Mouse (Mus musculus): ENCODE measurements around the gene Copg2. TPM values are rescaled to one million over a fixed set of nuclear protein-coding genes. Genes with fewer than 3 reads are reported as not detected.

The Copg2 gene
- polyA plus RNA-seq, 1 experiment from 2014 or later, result 40.9 TPM

GRCm38 (mm10) chr6:30703977-30704602, 192.5 kb downstream of the Copg2 start:
- no peak overlapping the region for H3K27ac ChIP-seq (ENCODE audit: low read depth, low read length)
- no peak for ATAC-seq (ENCODE audit: low FRiP score)

GRCm38 (mm10) chr6:30703476-30703875, 193.1 kb downstream of the Copg2 start:
- DNase-seq (ENCODE audit: low spot score) (no peak), ATAC-seq (ENCODE audit: low FRiP score) (no peak)
- no peaks in the 10 kb centered on the region for H3K9me3 ChIP-seq (ENCODE audit: control insufficient read depth, low read length)
- no peaks in the 10 kb centered on the region for H3K27me3 ChIP-seq (ENCODE audit: control insufficient read depth, insufficient read depth, low read length)
- no peaks in the 10 kb centered on the region for H3K36me3 ChIP-seq (ENCODE audit: control insufficient read depth, insufficient read depth, low read length)
- H3K9ac ChIP-seq (ENCODE audit: low read depth, low read length), result no peak overlapping the region
- WGBS, result 75% methylated on average over 6 of the region's 6 CpGs
- H3K4me2 ChIP-seq (replicated peaks; ENCODE audit: low read depth, low read length), result no peak overlapping the region
- H3K27ac ChIP-seq (ENCODE audit: low read depth, low read length), result no peak overlapping the region
- no peak overlapping the region for H3K4me3 ChIP-seq (ENCODE audit: low read depth, low read length)
- H3K4me1 ChIP-seq (replicated peaks; ENCODE audit: control insufficient read depth, insufficient read depth, low read length), result no peaks in the 10 kb centered on the region

More at GRCm38 (mm10) chr6:30703977-30704602, 192.5 kb downstream of the Copg2 start:
- DNase-seq (ENCODE audit: low spot score), result no peak
- H3K4me2 ChIP-seq (replicated peaks; ENCODE audit: low read depth, low read length), result no peak overlapping the region
- H3K9me3 ChIP-seq (ENCODE audit: control insufficient read depth, low read length), result no peaks in the 10 kb centered on the region
- no peak overlapping the region for H3K9ac ChIP-seq (ENCODE audit: low read depth, low read length)
- no peaks in the 10 kb centered on the region for H3K4me1 ChIP-seq (replicated peaks; ENCODE audit: control insufficient read depth, insufficient read depth, low read length)
- H3K27me3 ChIP-seq (ENCODE audit: control insufficient read depth, insufficient read depth, low read length), result no peaks in the 10 kb centered on the region
- WGBS, result 82% methylated on average over 9 of the region's 9 CpGs
- H3K4me3 ChIP-seq (ENCODE audit: low read depth, low read length), result no peak overlapping the region
- H3K36me3 ChIP-seq (ENCODE audit: control insufficient read depth, insufficient read depth, low read length), result no peaks in the 10 kb centered on the region

GRCm38 (mm10) chr6:30702881-30703280, 193.7 kb downstream of the Copg2 start:
- 73% methylated on average over 6 of the region's 6 CpGs for WGBS
- Histone ChIP-seq H3K9me3 (ENCODE audit: control insufficient read depth, low read length) (no peaks in the 10 kb centered on the region), H3K4me3 (ENCODE audit: low read depth, low read length) (no peak overlapping the region), H3K27ac (ENCODE audit: low read depth, low read length) (no peak overlapping the region), H3K27me3 (ENCODE audit: control insufficient read depth, insufficient read depth, low read length) (no peaks in the 10 kb centered on the region), H3K4me2 (replicated peaks; ENCODE audit: low read depth, low read length) (no peak overlapping the region), H3K9ac (ENCODE audit: low read depth, low read length) (no peak overlapping the region), H3K4me1 (replicated peaks; ENCODE audit: control insufficient read depth, insufficient read depth, low read length) (no peaks in the 10 kb centered on the region), H3K36me3 (ENCODE audit: control insufficient read depth, insufficient read depth, low read length) (no peaks in the 10 kb centered on the region)
- DNase-seq (ENCODE audit: low spot score), result no peak
- ATAC-seq (ENCODE audit: low FRiP score), result no peak

GRCm38 (mm10) chr6:30700182-30700581, 196.4 kb downstream of the Copg2 start:
- no peak overlapping the region for H3K27ac ChIP-seq (ENCODE audit: low read depth, low read length)
- no peaks in the 10 kb centered on the region for H3K4me1 ChIP-seq (replicated peaks; ENCODE audit: control insufficient read depth, insufficient read depth, low read length)
- WGBS, result 65% methylated on average over 6 of the region's 6 CpGs
- ATAC-seq (ENCODE audit: low FRiP score), result no peak
- no peak overlapping the region for H3K4me3 ChIP-seq (ENCODE audit: low read depth, low read length)
- H3K9me3 ChIP-seq (ENCODE audit: control insufficient read depth, low read length), result no peaks in the 10 kb centered on the region
- no peaks in the 10 kb centered on the region for H3K27me3 ChIP-seq (ENCODE audit: control insufficient read depth, insufficient read depth, low read length)
- no peak for DNase-seq (ENCODE audit: low spot score)
- H3K4me2 ChIP-seq (replicated peaks; ENCODE audit: low read depth, low read length), result no peak overlapping the region
- H3K36me3 ChIP-seq (ENCODE audit: control insufficient read depth, insufficient read depth, low read length), result no peaks in the 10 kb centered on the region
- no peak overlapping the region for H3K9ac ChIP-seq (ENCODE audit: low read depth, low read length)

- Histone ChIP-seq H3K27ac (ENCODE audit: low read depth, low read length) (no peak overlapping the region), H3K4me3 (ENCODE audit: low read depth, low read length) (no peak overlapping the region), H3K4me1 (replicated peaks; ENCODE audit: control insufficient read depth, insufficient read depth, low read length) (no peaks in the 10 kb centered on the region; the same call in 1 of the 2 replicates), H3K4me2 (replicated peaks; ENCODE audit: low read depth, low read length) (no peak overlapping the region), H3K9ac (ENCODE audit: low read depth, low read length) (no peak overlapping the region), H3K9me3 (ENCODE audit: control insufficient read depth, low read length) (no peaks in the 10 kb centered on the region), H3K27me3 (ENCODE audit: control insufficient read depth, insufficient read depth, low read length) (no peaks in the 10 kb centered on the region), H3K36me3 (ENCODE audit: control insufficient read depth, insufficient read depth, low read length) (no peaks in the 10 kb centered on the region)
- WGBS, result 92% methylated on average over 4 of the region's 4 CpGs
- ATAC-seq (ENCODE audit: low FRiP score) (no peak), DNase-seq (ENCODE audit: low spot score) (no peak)
Measured at GRCm38 (mm10) chr6:30698036-30698435, 198.6 kb downstream of the Copg2 start.

MicroRNAs within 50 kb of the gene (microRNA counts, 519-probe panel; counts per million panel counts)
- microRNA mmu-miR-335-3p (5,022 counts per million, percentile 66 among the panel's probes with 10 or more counts), microRNA mmu-miR-335-5p (6,489 counts per million, percentile 91 among the panel's probes with 10 or more counts)

Other genes with a start within 250 kb of the Copg2 start
- 19.7 and 26.8 TPM in 2 replicates for gene Cep41, start 203.0 kb downstream of the Copg2 start, polyA plus RNA-seq (2014; fragmentation: Nextera tagmentation; extraction: Ambion mirVana)
- 1,131 and 1,227 TPM in 2 replicates for gene Mest, start 173.2 kb downstream of the Copg2 start, polyA plus RNA-seq (2014; fragmentation: Nextera tagmentation; extraction: Ambion mirVana)
- 0.27 TPM in 1 of 2 replicates, not detected in the other for gene Tsga13, start 18.8 kb upstream of the Copg2 start, polyA plus RNA-seq (2014; fragmentation: Nextera tagmentation; extraction: Ambion mirVana)
- gene Klf14, start 62.3 kb upstream of the Copg2 start, polyA plus RNA-seq (2014; fragmentation: Nextera tagmentation; extraction: Ambion mirVana), result 0.45 and 0.63 TPM in 2 replicates